Mouse (Mus musculus) forebrain, postnatal 0 days (tissue): Measurements from ENCODE around the gene Fbxw13. TPM values are rescaled to one million over a fixed set of nuclear protein-coding genes. Genes with fewer than 3 reads are reported as not detected.
"Not testable (repeated sequence)": the region's sequence is repeated elsewhere in the genome, so short reads cannot be mapped to it uniquely, and the experiment has no call there.

Experiments
- ATAC-seq: fragments of 200-750 bp; cut with Nextera tagmentation; 2 replicates; pipeline ENCODE4 v1.8.0; 2017; ENCODE audit warnings: mild to moderate bottlenecking, moderate library complexity
- DNase-seq: peaks from one replicate; pipeline ENCODE4 v3.0.0-alpha.2; 2015
- H3K27ac ChIP-seq: fragments of 300-500 bp; sonication (generic); 2 replicates; pipeline ENCODE4 v1.5.1; 2014; ENCODE audit warnings: low read depth, mild to moderate bottlenecking, antibody characterized with exemption, low read length, moderate library complexity, mixed read lengths
- H3K27me3 ChIP-seq: fragments of 300-500 bp; sonication (generic); 2 replicates; pipeline ENCODE4 v1.6.1; 2014; ENCODE audit warnings: mild to moderate bottlenecking, low read length, mixed read lengths; ENCODE audit not compliant: insufficient read depth
- H3K36me3 ChIP-seq: fragments of 300-500 bp; sonication (generic); 2 replicates; pipeline ENCODE4 v1.6.1; 2014; ENCODE audit warnings: mild to moderate bottlenecking, moderate library complexity; ENCODE audit not compliant: insufficient read depth
- H3K4me1 ChIP-seq: fragments of 300-500 bp; sonication (generic); 2 replicates; pipeline ENCODE4 v1.6.1; 2014; ENCODE audit warnings: antibody characterized with exemption; ENCODE audit not compliant: insufficient read depth
- H3K4me2 ChIP-seq: fragments of 300-500 bp; sonication (generic); 2 replicates; pipeline ENCODE4 v1.6.1; 2014; ENCODE audit warnings: low read depth, mild to moderate bottlenecking, moderate library complexity
- H3K4me3 ChIP-seq: fragments of 300-500 bp; sonication (generic); 2 replicates; pipeline ENCODE4 v1.5.1; 2014; ENCODE audit warnings: low read depth, low read length, mixed read lengths
- H3K9ac ChIP-seq: fragments of 300-500 bp; sonication (generic); 2 replicates; pipeline ENCODE4 v1.6.1; 2014; ENCODE audit warnings: mild to moderate bottlenecking
- H3K9me3 ChIP-seq: fragments of 300-500 bp; sonication (generic); 2 replicates; pipeline ENCODE4 v1.6.1; 2016; ENCODE audit warnings: low read length
- CTCF ChIP-seq: sonication (generic); IDR thresholded peaks from 2 replicates; pipeline ENCODE4 v1.5.1; 2016; ENCODE audit warnings: antibody characterized with exemption, control low read depth, low read depth
- WGBS: fragments of 180-500 bp; shearing (Covaris S2); extraction: QIAGEN DNeasy Blood & Tissue Kit; methylation state at CpG from one replicate; pipeline ENCODE4 v1.1.7; 2014; 5-methylcytosine and 5-hydroxymethylcytosine counted together
- polyA plus RNA-seq: library from polyadenylated mRNA; unstranded; fragments of >200 nt; fragmentation: Nextera tagmentation; extraction: Ambion mirVana; gene quantifications from 2 replicates; pipeline ENCODE4 v1.2.1, GENCODE M21; 2015
- total RNA-seq: library from RNA; depleted of rRNA; stranded (reverse); fragments of >200 nt; gene quantifications from 2 replicates; pipeline ENCODE4 v1.2.3, GENCODE M21; 2014; rRNA removed

Gene Fbxw13
- total RNA-seq (0.24 TPM in 1 of 2 replicates, not detected in the other), polyA plus RNA-seq (0.19 and 0.24 TPM in 2 replicates)

DNA sequence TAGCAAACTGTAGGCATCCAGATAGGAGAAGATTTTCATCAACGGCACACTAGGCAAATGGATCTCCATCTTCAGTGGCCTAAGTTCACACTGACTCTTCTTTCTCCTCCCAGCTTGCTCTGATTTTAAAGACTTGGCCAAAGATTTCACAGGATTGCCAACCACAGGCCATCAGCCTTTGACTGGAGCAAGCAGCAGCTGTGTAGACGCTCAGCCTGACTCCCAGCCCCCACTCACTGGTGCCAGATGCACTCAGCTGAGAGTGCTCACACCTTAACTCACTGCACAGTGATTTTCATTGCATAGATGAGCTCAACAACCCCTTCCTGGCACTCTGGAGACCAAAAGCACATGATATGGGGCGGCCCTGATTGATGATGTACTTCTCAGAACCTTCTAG lies at the start of gene Fbxw13:
Gene Fbxw13 (minus strand): TSS at position 101 of the 400 bp plus-strand sequence.
- WGBS = 86% methylated on average over 3 of the region's 3 CpGs

DNA sequence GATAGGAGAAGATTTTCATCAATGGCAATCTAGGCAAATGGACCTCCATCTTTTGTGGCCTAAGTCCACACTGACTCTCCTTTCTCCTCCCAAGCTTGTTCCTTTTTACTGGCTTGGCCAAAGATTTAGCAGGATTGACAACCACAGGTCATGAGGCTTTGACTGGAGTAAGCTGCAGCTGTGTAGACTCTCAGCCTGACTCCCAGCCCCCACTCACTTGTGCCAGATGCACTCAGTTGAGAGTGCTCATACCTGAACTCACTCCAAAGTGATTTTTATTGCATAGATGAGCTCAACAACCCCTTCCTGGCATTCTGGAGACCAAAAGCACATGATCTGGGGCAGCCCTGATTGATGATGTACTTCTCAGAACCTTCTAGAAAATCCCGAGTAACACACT lies 38.9 kb upstream of the Fbxw13 start, which contains the start of gene Fbxw20:
Gene Fbxw20 (minus strand): TSS at position 101 of the 400 bp plus-strand sequence.
- H3K4me2 ChIP-seq = no peak within 1 kb of the TSS
- no peaks in the 10 kb centered on the region for H3K36me3 ChIP-seq
- no peak within 1 kb of the TSS for H3K4me3 ChIP-seq
- 88% methylated on average over 1 of the region's 1 CpGs for WGBS
- no peak for ATAC-seq
- no peaks in the 10 kb centered on the region for H3K4me1 ChIP-seq
- TF ChIP-seq CTCF = no peak
- H3K9me3 ChIP-seq = no peaks in the 10 kb centered on the region
- no peak within 1 kb of the TSS for H3K9ac ChIP-seq
- H3K27ac ChIP-seq = no peak within 1 kb of the TSS
- no peaks in the 10 kb centered on the region for H3K27me3 ChIP-seq
- no peak for DNase-seq

More for the DNA sequence above, at the start of gene Fbxw13:
- H3K36me3 ChIP-seq, H3K9me3 ChIP-seq, DNase-seq, H3K4me2 ChIP-seq, H3K27me3 ChIP-seq, H3K9ac ChIP-seq, H3K4me3 ChIP-seq, H3K27ac ChIP-seq, ATAC-seq, H3K4me1 ChIP-seq: not testable (repeated sequence)

DNA sequence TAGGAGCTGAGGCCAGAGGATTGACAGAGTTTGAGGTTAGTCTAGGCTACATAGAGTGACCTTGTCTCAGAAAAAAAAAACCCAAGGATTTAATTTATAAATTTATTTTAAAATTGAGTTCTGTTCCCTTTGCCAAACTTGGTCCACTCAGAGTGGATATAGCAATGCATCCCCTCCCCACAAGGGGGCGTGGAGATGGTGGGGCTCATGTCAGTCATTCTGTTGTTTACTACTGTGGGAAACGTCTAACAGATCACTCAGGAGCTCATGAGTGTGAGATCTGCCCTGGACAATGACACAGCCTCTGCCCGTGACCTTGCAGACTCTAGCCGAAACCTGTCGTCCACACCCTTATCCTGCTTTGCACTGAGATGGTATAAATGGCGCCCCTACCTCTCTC lies 22.7 kb upstream of the Fbxw13 start:
- H3K4me1 ChIP-seq = no peaks in the 10 kb centered on the region
- H3K27me3 ChIP-seq = no peaks in the 10 kb centered on the region
- H3K9ac ChIP-seq = no peak overlapping the region
- H3K27ac ChIP-seq = no peak overlapping the region
- peak; percentile 24; the same call in 1 of the 2 replicates for TF ChIP-seq CTCF
- 70% methylated on average over 6 of the region's 6 CpGs for WGBS
- no peaks in the 10 kb centered on the region for H3K9me3 ChIP-seq
- DNase-seq (no peak), ATAC-seq (no peak)
- H3K4me2 ChIP-seq = no peak overlapping the region
- no peak overlapping the region for H3K4me3 ChIP-seq
- no peaks in the 10 kb centered on the region for H3K36me3 ChIP-seq

DNA sequence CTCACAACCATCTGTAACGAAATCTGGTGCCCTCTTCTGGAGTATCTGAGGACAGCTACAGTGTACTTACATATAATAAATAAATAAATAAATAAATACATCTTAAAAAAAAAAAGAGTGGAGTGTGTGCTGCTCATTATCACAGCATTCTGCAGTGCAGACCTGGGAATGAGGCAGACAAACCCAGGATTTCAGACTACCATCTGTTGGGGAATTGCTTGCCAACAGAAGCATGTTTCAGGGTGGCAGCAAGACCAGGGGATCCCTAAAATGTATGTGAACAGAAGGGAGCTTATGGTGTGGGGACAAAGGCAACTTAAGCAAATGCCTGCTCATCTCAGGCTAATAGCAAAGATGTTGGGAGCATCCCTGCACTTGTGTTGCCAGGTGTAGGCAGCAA lies 5.6 kb upstream of the Fbxw13 start:
- not testable (repeated sequence) for H3K4me1 ChIP-seq, H3K9me3 ChIP-seq, H3K36me3 ChIP-seq, H3K9ac ChIP-seq, ATAC-seq, H3K4me3 ChIP-seq, H3K27ac ChIP-seq, H3K4me2 ChIP-seq, H3K27me3 ChIP-seq
- DNase-seq = peak; percentile 49
- 60% methylated on average over 1 of the region's 1 CpGs for WGBS

DNA sequence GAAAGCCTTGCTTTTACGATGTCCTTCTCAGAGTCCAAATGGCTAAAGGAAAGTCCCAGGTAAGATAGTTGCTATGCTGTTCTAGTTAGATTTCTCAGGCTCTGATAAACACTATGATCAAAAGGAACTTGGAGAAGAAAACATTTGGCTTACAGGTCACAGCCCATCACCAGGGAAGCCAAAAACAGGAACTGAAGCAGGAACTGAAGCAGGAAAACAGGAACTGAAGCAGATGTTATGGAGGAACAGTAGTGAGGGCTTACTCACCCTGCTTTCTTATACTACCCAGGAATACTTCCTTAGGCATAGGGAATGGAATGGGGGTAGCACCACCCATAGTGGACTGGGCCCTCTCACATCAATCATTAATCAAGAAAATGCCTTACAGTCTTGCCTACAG lies 4.6 kb upstream of the Fbxw13 start:
- no peaks in the 10 kb centered on the region for H3K36me3 ChIP-seq
- DNase-seq = no peak
- no peak for TF ChIP-seq CTCF
- H3K4me2 ChIP-seq = no peak overlapping the region
- no peak overlapping the region for H3K9ac ChIP-seq
- H3K4me3 ChIP-seq = no peak overlapping the region
- no peaks in the 10 kb centered on the region for H3K4me1 ChIP-seq
- H3K9me3 ChIP-seq = no peaks in the 10 kb centered on the region
- ATAC-seq = no peak
- H3K27me3 ChIP-seq = no peaks in the 10 kb centered on the region
- 90% methylated on average over 1 of the region's 1 CpGs for WGBS
- H3K27ac ChIP-seq = no peak overlapping the region

DNA sequence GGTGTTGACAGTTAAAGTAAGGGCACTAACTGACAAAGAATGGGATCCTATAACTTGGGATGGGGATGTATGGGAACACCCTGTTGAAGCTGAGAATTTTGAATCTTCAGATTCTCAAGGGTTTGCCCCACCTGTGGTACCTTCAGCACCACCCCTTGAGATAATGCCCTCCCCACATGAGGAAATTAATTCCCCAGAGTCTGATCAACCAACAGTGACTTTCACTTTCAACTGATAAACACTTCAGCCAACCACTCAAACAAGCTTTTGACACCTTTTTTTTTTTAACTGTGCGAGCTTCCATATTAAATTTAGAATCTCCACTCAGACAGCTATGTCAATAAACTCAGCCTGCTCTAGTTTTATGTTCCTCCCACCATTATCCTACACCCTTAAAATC lies 3.6 kb upstream of the Fbxw13 start:
- Histone ChIP-seq H3K9me3 (no peaks in the 10 kb centered on the region), H3K36me3 (no peaks in the 10 kb centered on the region), H3K27me3 (no peaks in the 10 kb centered on the region), H3K27ac (no peak overlapping the region), H3K4me2 (no peak overlapping the region), H3K4me3 (no peak overlapping the region), H3K4me1 (no peaks in the 10 kb centered on the region), H3K9ac (no peak overlapping the region)
- ATAC-seq (no peak), DNase-seq (no peak)
- no peak for TF ChIP-seq CTCF
- 54% methylated on average over 1 of the region's 1 CpGs for WGBS

DNA sequence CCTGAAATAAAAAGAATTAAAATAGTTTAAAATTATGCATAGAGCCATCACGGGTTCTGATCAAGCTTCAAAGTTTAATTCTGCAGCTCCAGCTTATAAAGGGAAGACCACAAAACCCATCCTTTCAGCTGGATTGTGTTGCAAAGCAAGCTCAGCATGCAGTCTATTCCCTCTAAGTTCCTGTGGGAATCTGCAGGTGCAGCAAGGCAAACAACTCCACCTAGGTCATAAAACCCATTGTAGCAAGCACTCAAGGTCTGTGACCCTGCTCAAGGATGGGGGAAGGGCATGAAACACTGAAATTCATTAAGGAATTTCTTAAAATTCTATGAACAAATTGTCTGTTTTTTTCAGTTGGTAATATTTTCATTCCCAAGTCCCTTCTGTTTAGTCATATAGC lies 18.6 kb downstream of the Fbxw13 start:
- ATAC-seq (no peak), DNase-seq (no peak)
- Histone ChIP-seq H3K4me1 (no peaks in the 10 kb centered on the region), H3K27me3 (no peaks in the 10 kb centered on the region), H3K4me2 (no peak overlapping the region), H3K9ac (no peak overlapping the region), H3K4me3 (no peak overlapping the region), H3K36me3 (no peaks in the 10 kb centered on the region), H3K27ac (no peak overlapping the region), H3K9me3 (no peaks in the 10 kb centered on the region)
- WGBS = 77% methylated on average over 1 of the region's 1 CpGs
- no peak for TF ChIP-seq CTCF

DNA sequence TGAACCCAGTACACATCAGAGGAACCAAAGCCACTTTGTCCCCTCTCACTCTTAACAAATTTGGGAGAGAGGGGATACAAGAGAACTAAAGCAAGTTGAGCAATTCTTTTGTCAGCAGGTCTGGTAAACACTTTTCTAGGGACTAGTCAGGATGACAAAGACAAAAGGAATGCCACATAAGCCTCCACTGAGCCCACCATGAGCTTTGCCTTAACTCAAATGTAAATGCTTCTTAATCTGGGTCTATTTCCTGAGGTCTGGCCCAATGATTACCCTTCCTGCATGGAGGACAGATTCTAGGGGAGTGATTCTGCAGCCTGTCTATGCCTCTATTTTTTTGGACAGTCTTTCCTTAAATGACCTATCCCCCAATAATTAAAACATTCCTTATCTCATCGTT lies 19.5 kb downstream of the Fbxw13 start:
- Histone ChIP-seq H3K27me3 (no peaks in the 10 kb centered on the region), H3K9ac (no peak overlapping the region), H3K4me1 (no peaks in the 10 kb centered on the region), H3K36me3 (no peaks in the 10 kb centered on the region), H3K9me3 (no peaks in the 10 kb centered on the region), H3K27ac (no peak overlapping the region), H3K4me2 (no peak overlapping the region), H3K4me3 (no peak overlapping the region)
- 81% methylated on average over 1 of the region's 1 CpGs for WGBS
- no peak for TF ChIP-seq CTCF
- DNase-seq (no peak), ATAC-seq (no peak)
